Mouse (Mus musculus) mature B cell (primary cell): ENCODE data around the gene Wipf1.
"Not testable (repeated sequence)": the region's sequence is repeated elsewhere in the genome, so short reads cannot be mapped to it uniquely, and the experiment has no call there.

Source experiments
- in situ Hi-C: fragments of 300-500 bp; cut with MboI; formaldehyde crosslinking; loops from 2 replicates; pipeline ENCODE4 v1.14.3; 2019

The Wipf1 gene

DNA sequence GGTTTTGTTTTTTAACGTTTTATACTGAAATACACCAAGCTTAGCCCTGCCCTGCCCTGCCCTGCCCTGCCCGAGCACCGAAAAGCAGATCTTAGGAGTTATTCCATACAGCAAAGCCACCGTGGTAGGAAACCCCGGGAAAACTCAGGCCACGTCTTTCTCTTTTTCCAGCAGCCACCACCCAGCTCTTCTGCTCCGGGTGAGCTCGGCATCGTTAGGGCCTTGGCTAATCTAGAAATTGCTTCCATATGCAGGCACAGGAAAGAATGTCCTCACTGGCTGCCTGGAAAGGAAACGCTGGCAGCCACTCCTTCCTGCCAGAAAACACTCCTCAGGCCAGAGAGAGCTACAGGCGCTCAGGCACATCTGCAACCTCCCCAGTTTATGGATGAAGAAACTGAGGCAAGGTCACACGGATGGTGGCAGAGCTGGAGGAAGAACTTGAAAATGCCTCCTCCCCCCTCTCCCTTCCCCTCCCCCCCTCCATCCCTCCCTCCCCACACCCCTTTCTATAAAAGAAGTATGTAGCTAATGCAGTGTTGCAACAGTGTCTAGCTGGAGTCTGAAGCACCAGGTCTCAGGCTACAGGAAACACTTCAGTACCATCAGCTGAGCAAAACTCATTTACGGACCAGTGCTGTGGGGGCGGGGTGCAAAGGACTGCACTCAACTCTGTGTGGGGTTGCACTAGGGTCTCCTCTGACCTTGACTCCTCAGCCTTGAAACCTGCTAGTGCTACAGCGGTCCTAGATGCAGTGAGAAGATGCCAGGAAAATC is 20.1 kb downstream of the Wipf1 start:
- in situ Hi-C loops, result no loop called here

DNA sequence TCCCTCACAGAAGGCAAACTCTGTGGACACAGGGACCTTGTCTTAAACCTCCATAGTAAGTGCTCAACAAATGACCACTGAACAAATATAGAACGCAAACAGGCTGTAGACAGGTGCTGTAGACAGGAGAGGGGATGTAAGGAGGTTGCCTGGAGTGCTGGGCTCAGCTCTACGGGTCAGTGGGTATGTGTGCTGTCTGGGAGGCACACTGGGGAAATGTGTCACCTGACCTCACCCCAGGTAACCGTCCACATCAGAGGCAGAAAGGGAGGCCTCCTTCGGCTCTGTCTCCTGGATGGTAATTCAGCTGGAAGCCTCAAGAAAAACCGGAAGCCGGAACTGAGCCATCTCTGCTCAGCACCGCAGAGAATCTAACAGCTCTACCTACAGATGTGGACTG is 21.6 kb downstream of the Wipf1 start:
- in situ Hi-C loops, result no loop called here

DNA sequence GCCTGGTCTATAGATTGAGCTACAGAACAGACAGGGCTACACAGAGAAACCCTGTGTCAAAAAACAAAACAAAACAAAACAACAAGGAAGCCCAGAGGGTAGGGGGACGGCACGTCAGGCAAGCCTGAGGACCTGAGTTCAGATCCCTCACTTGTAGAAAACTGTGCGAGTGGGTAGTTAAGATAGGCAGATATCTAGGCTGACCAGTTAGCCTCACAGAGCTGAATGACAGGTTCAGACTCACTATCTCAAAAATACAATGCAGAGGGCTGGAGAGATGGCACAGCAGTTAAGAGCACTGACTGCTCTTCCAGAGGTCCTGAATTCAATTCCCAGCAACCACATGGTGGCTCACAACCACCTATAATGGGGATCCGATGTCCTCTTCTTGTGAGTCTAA is 23.2 kb downstream of the Wipf1 start:
- in situ Hi-C loops, result not testable (repeated sequence)

DNA sequence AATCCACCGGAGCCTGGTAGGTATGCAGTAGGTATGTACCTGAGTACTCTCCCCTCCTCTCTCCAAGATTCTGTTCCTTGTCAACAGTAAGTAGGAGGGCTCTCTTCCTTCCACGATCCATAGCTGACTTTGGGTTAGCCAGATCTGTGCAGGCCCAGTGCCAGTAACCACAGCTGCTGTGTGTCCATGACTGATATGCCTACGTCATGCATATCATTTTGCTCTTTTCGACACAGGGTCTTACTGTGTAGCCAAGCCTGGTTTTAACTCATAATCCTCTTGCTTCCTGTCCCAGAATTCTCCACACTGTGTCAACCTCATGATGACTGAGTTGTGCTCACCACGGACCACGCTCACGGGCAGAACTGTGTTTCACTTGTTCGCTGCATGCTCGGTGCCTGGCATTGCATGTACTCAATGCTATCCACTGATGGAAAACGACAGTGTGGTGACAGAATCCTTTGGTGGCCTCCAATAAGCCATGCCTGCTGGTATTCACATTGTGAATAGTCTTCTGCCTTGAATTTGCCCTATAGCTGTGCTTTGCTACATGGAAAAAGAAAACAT is 26.6 kb downstream of the Wipf1 start:
- in situ Hi-C loops, result no loop called here

DNA sequence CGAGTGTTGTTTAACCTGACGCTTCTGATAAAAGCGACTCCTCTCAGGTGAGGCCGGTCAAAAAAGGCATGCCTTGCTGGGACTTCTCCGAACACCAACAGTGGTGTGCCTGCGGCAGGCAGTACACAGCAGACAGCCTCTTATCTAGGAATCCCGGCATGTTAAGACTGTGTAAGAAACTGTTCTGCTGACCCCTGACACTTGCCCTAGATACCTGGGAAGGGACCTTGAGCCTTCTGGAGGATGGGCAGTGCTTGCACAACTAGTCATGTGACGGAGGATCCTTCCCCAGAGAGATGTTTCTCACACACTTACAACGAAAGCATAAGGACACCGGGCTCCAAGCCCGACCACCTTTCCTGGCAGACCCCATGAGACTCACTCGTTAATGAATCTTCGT is 28.7 kb downstream of the Wipf1 start:
- in situ Hi-C loops, result no loop called here

DNA sequence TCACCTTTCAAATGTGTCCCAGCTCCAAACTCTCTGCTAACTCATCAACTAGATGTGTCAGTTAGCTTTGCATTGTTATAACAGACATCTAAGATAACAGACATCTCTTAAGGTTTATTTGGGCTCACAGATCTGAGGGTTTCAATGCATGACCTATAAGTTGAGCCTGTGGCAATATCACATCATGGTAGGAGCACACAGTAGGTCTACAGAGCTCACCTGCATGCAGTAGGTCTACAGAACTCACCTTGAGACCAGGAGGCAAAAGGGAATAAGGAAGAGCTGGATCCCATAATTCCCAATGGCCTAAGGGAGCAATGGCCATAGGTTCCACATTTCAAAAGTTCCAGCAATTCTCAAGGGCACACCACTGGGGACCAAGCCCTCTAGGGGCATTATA is 31.2 kb downstream of the Wipf1 start:
- in situ Hi-C loops, result no loop called here

DNA sequence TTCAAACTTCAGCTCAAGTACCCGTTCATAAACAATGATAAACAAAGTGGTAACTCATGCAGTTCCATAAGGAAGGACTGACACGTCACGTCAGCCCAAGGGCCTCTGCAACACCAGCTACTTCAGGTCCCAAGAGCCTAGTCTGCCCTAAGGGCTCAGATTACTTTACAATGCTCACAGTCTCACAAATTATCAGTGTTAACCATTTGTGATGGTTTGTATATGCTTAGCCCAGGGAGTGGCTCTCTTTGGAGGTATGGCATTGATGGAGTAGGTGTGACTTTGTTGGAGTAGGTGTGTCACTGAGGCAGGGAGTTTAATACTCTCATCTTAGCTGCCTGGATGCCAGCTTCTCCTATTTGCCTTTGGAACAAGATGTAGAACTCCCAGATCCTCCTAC is 32.0 kb downstream of the Wipf1 start:
- in situ Hi-C loops, result no loop called here

DNA sequence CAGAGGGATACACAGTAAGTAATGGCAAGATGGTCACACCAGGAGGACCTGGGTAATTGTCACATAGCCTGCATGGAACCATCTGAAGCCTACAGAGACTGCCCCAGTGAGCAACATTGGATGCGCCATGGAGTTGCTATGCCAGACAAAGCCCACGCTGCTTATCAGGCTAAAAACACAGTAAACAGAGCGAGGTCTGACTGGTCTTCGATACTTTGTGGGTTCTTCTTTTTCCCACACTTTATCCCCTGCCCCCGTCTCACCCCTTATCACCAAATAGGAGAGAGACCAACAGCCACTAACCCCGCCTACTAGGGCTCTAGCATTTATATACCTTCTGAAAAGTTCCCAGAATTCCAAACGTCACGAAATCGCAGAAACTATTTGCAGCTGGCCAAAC is 32.6 kb downstream of the Wipf1 start:
- in situ Hi-C loops, result no loop called here

DNA sequence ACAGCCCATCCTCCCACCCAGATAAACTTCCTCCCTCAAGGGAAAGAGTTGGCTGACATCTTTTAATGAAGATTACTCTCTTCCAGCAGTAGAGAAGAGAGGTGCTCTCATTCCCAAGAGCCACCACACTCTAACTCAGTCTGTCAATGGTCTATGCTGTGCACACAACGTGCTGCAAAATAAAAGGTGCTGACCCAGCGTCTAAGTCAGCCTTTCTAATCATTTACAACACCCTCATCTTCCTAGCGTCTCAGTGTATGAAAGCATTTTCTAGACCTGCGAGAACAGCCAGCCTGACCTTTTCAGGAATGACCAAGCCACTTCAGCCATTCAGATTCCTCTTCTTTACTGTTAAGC is 33.2 kb downstream of the Wipf1 start:
- in situ Hi-C loops, result no loop called here

DNA sequence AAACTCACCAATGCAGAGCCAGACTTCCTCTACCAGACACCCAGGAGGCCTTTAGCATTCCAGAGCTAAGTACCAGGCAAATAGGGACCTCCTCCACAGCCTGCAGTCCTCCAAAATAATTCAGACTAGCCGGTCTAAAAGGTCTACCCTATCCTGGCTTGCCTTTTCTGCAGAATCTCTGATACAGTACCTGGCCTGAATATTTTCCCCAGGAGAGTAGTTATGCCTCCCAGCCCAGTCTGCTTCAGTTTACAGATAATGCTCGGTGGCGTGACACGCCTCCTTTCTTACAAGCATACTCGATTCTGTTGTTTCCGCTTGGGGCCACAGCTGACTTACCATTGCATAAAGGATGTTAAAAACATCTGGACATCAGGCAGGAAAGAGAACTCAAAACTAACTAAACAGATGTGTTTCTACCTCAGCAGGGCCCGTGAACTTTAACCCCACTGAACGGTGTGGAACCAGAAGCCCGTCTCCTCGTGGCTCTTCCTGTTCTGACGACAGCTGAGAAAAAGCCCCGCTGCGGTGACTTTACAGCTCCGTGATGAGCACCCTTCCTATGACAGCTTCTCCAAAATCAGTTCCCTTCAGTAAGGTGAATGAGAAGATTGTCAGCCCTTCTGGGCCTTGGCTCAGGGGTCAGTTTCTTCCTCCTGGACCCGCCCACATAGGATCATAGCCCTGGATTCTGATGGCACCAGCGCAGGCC is 33.8 kb downstream of the Wipf1 start:
- in situ Hi-C loops, result no loop called here

DNA sequence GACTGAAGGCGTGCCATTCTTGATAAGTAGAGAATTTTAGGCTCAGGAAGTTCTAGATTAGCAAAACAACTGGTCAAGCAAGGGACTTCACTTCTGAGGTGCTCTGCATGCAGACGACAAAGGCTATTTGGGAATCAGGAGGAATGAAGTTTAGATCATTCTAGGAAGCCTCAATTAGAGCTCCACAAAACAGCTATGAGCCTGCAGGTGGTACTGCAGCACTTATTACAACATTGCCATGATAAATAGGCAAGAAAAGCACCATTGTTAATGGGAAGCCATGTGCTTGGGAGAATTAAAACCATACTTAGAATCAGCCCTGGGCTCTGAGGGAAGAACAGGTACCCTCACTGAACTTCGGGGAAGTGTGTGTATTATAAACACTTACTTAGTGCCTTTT is 36.0 kb downstream of the Wipf1 start:
- in situ Hi-C loops, result no loop called here

DNA sequence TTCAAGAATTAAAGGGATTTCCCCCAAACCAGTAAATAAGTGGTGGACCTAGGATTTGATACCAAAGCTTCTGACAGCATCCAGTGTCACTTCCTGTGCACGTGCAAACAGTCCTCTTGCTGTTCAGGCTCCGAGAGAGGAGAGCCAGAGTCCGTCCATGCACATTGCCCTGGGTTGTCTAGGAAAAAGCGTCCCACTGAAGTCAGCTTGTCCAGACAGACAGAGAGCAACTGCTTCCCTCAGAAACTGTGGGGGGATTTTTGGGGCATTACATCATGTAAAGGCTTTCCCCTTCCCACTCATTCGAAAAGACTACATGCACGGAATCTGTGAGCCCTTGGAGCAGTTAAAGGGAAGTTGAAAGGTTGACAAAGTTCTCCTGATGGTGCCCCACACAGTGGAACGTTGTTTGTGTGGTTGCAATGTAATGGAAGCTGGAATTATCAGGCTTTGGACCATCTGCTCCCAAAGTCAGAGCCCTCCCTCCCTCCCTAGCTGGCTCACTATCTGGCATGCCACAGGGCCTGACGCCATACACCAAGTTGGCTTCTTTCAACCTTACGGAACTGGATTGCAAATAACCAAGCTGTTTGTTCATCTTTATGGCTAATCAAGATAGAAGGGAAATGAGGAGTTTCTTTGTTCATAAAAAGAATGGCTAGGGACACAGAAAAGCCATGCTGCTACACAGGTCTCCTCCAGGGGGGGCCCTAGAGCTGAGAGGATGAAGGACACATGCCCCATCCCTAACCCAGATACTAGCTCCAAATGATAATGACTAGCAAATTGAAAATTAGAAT is 37.9 kb downstream of the Wipf1 start:
- in situ Hi-C loops, result no loop called here

DNA sequence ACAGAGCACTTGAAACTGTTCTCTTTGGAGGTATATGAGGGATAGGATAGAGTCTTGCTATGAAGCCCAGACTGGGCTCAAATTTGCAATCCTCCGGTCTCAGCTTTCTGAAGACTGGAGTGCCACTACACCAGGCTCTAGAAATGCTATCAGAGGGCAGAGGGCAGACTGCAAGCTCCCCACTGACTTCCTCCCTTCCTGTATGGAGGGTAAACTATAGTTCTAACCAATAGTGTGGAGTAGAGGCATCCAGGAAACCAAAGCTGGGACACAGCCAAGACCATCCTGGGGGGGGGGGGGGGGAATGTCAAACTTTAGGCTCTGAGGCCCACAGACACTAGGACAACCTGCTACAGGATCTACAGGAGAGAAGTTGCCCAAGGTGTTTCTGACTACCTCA is 39.1 kb downstream of the Wipf1 start:
- in situ Hi-C loops, result no loop called here

DNA sequence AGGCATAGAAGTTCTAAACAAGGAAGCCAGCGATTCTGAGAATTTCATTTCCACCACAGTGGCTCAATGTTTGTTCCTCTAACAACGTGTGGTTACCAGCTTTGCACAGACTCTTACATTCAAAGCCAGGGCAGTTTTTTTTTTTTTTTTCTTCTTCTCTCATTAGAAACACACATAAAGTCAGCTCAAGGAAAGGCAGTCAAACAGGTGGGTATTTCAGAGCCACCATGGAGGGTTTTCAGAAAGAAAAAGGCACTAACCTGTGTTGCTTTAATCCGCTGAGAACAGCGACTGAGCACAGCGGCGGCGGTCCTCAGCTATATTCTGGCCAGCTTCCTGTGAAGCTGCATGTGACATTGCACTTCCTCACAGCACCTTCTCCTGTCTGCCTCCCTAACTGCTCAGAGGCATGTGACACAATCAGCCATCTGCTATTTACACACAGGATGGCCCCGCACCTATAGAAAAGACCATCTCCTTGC is 43.4 kb downstream of the Wipf1 start:
- in situ Hi-C loops, result loop anchor here (5.0 kb wide), 1 partner anchor 34 kb away; no protein-coding TSS in a partner anchor

DNA sequence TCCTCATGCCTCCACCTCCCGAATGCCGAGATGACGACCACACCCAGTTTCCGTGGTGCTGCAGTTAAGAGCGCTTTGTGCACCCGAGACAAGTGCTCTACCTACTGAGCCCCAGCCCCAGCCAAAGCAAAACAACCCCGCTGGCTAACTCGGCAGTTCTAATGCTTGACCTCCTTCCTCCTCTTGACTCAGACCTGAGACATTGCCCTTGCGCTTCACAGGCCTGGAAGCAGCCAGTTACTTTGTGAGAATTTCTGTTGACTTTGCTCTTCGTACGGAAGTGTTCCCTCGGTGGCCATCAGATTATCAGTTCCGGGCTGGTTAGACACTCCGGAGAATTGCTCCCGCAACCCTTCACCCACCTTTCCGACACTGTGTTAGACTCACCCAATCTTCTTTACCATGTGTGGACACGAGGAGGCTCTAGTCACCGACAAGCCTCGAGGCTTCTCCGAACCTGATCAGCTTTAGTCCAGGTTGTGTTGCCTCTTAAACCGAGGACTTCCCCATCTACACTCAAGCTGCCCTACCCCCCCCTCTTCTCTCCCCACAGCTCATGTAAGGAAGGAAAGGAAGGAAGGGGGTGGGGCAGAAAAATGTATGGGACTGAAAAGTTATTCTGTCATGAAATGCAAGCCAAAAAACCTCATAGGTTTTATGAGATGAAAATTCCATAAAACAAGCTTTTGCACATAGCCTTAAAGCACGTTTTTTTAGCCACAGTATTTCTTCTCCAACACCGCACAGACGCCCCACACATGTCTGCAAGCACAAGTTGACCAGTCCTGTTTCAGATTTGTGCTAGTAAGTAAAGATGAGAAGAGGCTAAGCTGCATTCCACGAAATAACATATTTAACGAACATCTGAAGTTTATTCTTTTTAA is 44.1 kb downstream of the Wipf1 start:
- in situ Hi-C loops, result loop anchor here (5.0 kb wide), 1 partner anchor 33 kb away; no protein-coding TSS in a partner anchor

DNA sequence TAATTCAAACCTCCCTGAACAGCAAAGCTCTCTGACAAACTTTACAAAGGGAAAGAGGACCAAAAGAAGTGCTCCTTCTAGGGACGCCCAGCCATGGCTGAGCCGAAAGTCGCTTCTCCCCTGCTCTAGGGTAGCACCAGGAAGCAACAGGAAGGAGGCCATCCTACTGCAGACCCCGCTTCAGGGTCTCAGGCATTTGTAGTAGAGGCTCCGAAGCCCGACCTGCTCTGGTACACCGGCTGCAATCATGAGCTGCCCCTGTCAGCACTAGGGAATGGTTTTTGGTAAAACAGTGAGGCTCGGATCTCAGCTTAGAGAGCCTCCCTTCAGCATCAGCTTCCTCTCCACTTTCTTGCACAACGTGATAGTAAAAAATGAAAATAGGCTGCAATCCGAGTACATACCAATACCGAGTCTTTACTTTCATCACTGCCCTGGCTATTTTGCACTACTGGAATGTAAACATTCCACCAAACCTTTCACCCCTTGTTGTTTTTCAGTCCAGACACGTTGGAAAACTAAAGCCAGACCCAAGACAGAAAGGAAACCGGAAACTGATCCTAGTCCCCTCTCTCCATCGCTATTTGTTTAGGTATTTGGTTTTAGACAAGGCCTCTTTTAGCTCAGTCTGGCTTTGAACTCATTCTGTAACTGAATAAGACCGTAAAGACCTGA is 44.8 kb downstream of the Wipf1 start:
- in situ Hi-C loops, result loop anchor here (5.0 kb wide), 1 partner anchor 32 kb away; no protein-coding TSS in a partner anchor

DNA sequence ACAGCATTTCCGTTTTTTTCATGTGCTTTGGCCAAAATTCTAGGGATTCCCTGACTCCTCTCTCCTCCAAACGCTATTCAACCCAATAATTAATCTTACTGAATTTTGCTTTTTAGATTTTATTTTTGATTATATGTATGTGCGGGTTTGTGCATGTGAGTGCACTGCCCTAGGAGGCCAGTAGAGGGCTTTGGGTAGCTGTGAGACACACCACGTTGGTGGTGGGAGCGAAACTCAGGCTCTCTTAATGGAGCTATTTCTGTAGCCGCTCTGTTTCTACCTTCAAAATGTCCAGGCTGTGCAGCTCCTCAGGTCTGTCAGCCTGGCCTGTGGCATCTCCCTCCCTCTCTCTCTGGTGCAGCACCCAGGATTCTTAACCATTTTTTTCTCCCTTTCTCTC is 50.7 kb downstream of the Wipf1 start:
- in situ Hi-C loops, result no loop called here

DNA sequence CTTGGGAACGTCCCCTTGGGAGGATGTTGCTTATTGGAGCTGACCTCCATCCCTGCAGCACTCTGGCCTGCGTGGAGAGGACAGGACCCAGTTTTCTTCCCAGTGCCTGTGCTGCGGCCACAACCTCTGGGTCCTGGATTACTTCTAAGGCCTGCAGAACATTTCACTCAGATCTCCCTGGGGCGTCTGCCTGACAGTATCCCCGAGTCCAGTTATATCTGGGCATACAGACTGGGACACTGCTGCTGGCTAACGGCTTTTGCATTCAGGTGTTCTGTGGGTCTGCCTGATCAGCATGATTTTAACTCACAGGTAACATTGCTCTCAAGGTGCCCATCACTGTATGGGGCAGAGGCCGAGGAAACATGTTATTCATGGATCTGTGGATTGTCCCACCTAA is 52.0 kb downstream of the Wipf1 start:
- in situ Hi-C loops, result no loop called here

DNA sequence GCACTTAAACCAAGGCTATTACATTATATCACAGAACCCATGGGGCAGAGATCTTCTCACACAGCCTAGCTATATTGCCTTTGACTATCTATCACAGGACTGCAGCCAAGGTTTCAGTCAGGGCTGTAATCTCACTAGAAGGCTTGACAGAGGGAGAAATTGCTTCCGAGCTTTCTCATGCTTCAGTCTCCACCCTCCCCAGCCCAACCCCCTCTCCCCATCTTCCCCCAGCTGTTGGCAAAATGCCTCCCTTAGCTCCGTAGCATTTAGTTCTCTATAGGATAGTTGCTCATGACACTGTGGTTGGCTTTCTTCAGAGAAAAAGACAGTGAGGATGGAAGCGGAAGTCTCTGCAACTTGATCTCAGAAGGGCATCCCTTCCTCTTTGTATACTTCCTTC is 54.0 kb downstream of the Wipf1 start:
- in situ Hi-C loops, result no loop called here

DNA sequence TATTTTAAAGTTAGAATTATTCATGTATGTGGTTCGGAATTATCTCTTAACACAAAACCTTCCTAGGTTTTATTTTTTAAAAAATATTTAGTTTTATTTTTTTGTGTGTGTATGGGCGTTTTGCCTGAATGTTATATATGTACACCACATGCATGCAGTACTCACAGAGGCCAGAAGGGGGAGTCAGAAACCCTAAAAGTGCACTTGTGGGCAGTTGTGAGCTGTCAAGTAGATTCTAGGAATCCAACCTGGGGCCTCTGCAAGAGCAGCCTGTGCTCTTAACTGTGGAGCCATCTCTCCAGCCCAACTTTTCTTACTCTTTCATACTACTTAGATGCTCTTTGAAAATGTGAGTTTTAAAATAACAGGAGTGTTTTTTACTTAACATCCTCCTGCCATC is 57.4 kb downstream of the Wipf1 start:
- in situ Hi-C loops, result no loop called here
